In the genomic region with DNA sequence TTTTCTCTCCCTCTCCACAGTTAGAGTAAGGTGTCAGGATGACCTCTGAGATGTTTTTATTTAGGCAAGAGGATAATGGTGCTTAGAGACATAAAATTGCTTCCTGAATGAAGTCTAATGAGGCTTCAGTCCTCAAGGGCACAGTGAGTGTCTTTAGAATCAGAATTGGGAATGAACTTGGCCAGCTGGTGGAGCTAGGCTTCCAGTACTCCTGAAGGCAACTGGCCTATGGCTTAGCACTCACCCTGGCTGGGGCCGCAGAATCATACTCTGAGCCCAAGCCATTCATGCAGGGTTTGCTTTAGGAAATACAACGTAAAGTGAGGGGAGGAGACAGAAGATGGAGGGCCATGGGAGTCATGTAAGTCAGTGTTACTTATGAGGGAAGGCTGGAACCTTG, we compare ENCODE assay signal across 22 mouse cellular contexts.
A peak's percentile ranks its signal among the peaks of the same experiment; 100 is the strongest.
DNase-seq lines count a peak whose midpoint lies in the region; ATAC-seq lines count a peak whose summit lies in the region.
"Had no signal": no experiment of that assay in that cellular context is flagged by ENCODE, and none has a peak within 500 bp of the region (broad histone marks: within the 10 kb centered on the region; RNA-seq: fewer than 3 reads in every experiment).

No protein-coding gene starts in this region.

- H3K4me2 ChIP-seq in hindbrain, embryonic 15.5 days: no peak overlapping the region
- H3K4me2 ChIP-seq in hindbrain, embryonic 12.5 days (replicated peaks): no peak overlapping the region
- no peak overlapping the region for H3K4me2 ChIP-seq in midbrain, embryonic 14.5 days (ENCODE audit: low read length)
- no peak overlapping the region for H3K4me2 ChIP-seq in midbrain, embryonic 16.5 days (ENCODE audit: low read length)
- H3K4me2 ChIP-seq in neural tube, embryonic 15.5 days: no peak overlapping the region
- H3K4me2 ChIP-seq: heart, embryonic 11.5 days; limb, embryonic 13.5 days; liver, embryonic 12.5 days; midbrain, embryonic 15.5 days had no signal

- no peaks in the 10 kb centered on the region for H3K9me3 ChIP-seq in hindbrain, embryonic 15.5 days
- H3K9me3 ChIP-seq in hindbrain, embryonic 12.5 days (replicated peaks): no peaks in the 10 kb centered on the region
- no peaks in the 10 kb centered on the region for H3K9me3 ChIP-seq in midbrain, embryonic 14.5 days (ENCODE audit: control insufficient read depth, low read length)
- H3K9me3 ChIP-seq in midbrain, embryonic 16.5 days (replicated peaks; ENCODE audit: control insufficient read depth, low read length, poor library complexity, severe bottlenecking): no peaks in the 10 kb centered on the region
- no peaks in the 10 kb centered on the region for H3K9me3 ChIP-seq in neural tube, embryonic 15.5 days (replicated peaks)
- H3K9me3 ChIP-seq: limb, embryonic 13.5 days; liver, embryonic 12.5 days; midbrain, embryonic 15.5 days had no signal

- no peaks in the 10 kb centered on the region for H3K36me3 ChIP-seq in hindbrain, embryonic 15.5 days
- H3K36me3 ChIP-seq in hindbrain, embryonic 12.5 days: no peaks in the 10 kb centered on the region
- H3K36me3 ChIP-seq in midbrain, embryonic 14.5 days (ENCODE audit: control insufficient read depth, insufficient read depth, low read length): no peaks in the 10 kb centered on the region
- H3K36me3 ChIP-seq in midbrain, embryonic 16.5 days (ENCODE audit: control insufficient read depth, insufficient read depth, low read length): no peaks in the 10 kb centered on the region
- no peaks in the 10 kb centered on the region for H3K36me3 ChIP-seq in neural tube, embryonic 15.5 days
- H3K36me3 ChIP-seq: limb, embryonic 13.5 days; liver, embryonic 12.5 days; midbrain, embryonic 15.5 days had no signal

- DNase-seq in cerebellum, postnatal 10 days: peak; percentile 57
- DNase-seq in cerebellum, postnatal 4 days (ENCODE audit: low spot score in 2 of 2): no peak
- peak; percentile 43 for DNase-seq in midbrain, embryonic 14.5 days
- DNase-seq in thymus, postnatal 0 days (ENCODE audit: low spot score): no peak
- DNase-seq: adrenal gland, postnatal 14 days; cerebellum, adult 11 months; gastrocnemius, postnatal 10 days; kidney, adult 2 months; lung, adult 18-20 months; lung, postnatal 14 days; right cerebral cortex, postnatal 4 days; thymus, postnatal 36 days had no signal

- no peak overlapping the region for H3K4me3 ChIP-seq in hindbrain, embryonic 15.5 days
- no peak overlapping the region for H3K4me3 ChIP-seq in hindbrain, embryonic 12.5 days
- H3K4me3 ChIP-seq in midbrain, embryonic 14.5 days (replicated peaks; ENCODE audit: low read depth, low read length): no peak overlapping the region
- H3K4me3 ChIP-seq in midbrain, embryonic 16.5 days (ENCODE audit: low read depth, low read length): no peak overlapping the region
- no peak overlapping the region for H3K4me3 ChIP-seq in neural tube, embryonic 15.5 days (replicated peaks)
- H3K4me3 ChIP-seq: limb, embryonic 13.5 days; liver, embryonic 12.5 days; midbrain, embryonic 15.5 days had no signal

- H3K27me3 ChIP-seq in hindbrain, embryonic 15.5 days: no peaks in the 10 kb centered on the region
- no peaks in the 10 kb centered on the region for H3K27me3 ChIP-seq in hindbrain, embryonic 12.5 days
- no peaks in the 10 kb centered on the region for H3K27me3 ChIP-seq in midbrain, embryonic 14.5 days (ENCODE audit: control insufficient read depth, insufficient read depth, low read length)
- no peaks in the 10 kb centered on the region for H3K27me3 ChIP-seq in midbrain, embryonic 16.5 days (ENCODE audit: control insufficient read depth, insufficient read depth, low read depth, low read length)
- H3K27me3 ChIP-seq in neural tube, embryonic 15.5 days (replicated peaks): no peaks in the 10 kb centered on the region
- H3K27me3 ChIP-seq: midbrain, embryonic 15.5 days had no signal

- peaks cover 13% of the 10 kb centered on the region; the same call in 1 of the 2 replicates for H3K4me1 ChIP-seq in hindbrain, embryonic 15.5 days (replicated peaks)
- H3K4me1 ChIP-seq in hindbrain, embryonic 12.5 days: 0 out of 2 replicates have a peak, but pooled peaks cover 3% of the 10 kb centered on the region
- H3K4me1 ChIP-seq in midbrain, embryonic 14.5 days (ENCODE audit: control insufficient read depth, insufficient read depth, low read length): no peaks in the 10 kb centered on the region
- H3K4me1 ChIP-seq in midbrain, embryonic 16.5 days (ENCODE audit: control insufficient read depth, insufficient read depth, low read length): peaks cover 2% of the 10 kb centered on the region; the same call in 1 of the 2 replicates
- H3K4me1 ChIP-seq in neural tube, embryonic 15.5 days: peaks cover 22% of the 10 kb centered on the region
- H3K4me1 ChIP-seq: limb, embryonic 13.5 days; liver, embryonic 12.5 days had no signal

- H3K27ac ChIP-seq in hindbrain, embryonic 15.5 days (replicated peaks): peak overlapping the region; percentile 42; the same call in 1 of the 2 replicates
- no peak overlapping the region for H3K27ac ChIP-seq in hindbrain, embryonic 12.5 days
- no peak overlapping the region for H3K27ac ChIP-seq in midbrain, embryonic 14.5 days (replicated peaks; ENCODE audit: low read depth, low read length)
- H3K27ac ChIP-seq in midbrain, embryonic 16.5 days (ENCODE audit: low read length): no peak overlapping the region
- peak overlapping the region; percentile 18; the same call in 1 of the 2 replicates for H3K27ac ChIP-seq in neural tube, embryonic 15.5 days (replicated peaks)
- H3K27ac ChIP-seq: kidney, postnatal 0 days; limb, embryonic 13.5 days; liver, embryonic 12.5 days; midbrain, embryonic 15.5 days had no signal

- H3K9ac ChIP-seq in hindbrain, embryonic 15.5 days: no peak overlapping the region
- H3K9ac ChIP-seq in hindbrain, embryonic 12.5 days: no peak overlapping the region
- no peak overlapping the region for H3K9ac ChIP-seq in midbrain, embryonic 14.5 days (replicated peaks; ENCODE audit: low read length)
- H3K9ac ChIP-seq in midbrain, embryonic 16.5 days (ENCODE audit: low read depth, low read length): no peak overlapping the region
- H3K9ac ChIP-seq in neural tube, embryonic 15.5 days (replicated peaks): no peak overlapping the region
- H3K9ac ChIP-seq: limb, embryonic 13.5 days; liver, embryonic 12.5 days; midbrain, embryonic 15.5 days had no signal

- 53% methylated on average over 2 of the region's 2 CpGs for WGBS in hindbrain, embryonic 15.5 days
- WGBS in hindbrain, embryonic 12.5 days: 78% methylated on average over 2 of the region's 2 CpGs
- WGBS in midbrain, embryonic 14.5 days: 61% methylated on average over 2 of the region's 2 CpGs
- WGBS in midbrain, embryonic 16.5 days: 53% methylated on average over 2 of the region's 2 CpGs
- WGBS in neural tube, embryonic 15.5 days: 43% methylated on average over 2 of the region's 2 CpGs

- ATAC-seq in hindbrain, embryonic 15.5 days (ENCODE audit: low FRiP score, low read depth): no peak
- ATAC-seq in hindbrain, embryonic 12.5 days (ENCODE audit: low FRiP score): no peak
- ATAC-seq in midbrain, embryonic 14.5 days (ENCODE audit: low FRiP score, low TSS enrichment): no peak
- no peak for ATAC-seq in midbrain, embryonic 16.5 days
- no peak for ATAC-seq in neural tube, embryonic 15.5 days (ENCODE audit: low FRiP score)
- ATAC-seq: CD4-positive, CD25-positive, alpha-beta regulatory T cell, adult 4 months; liver, embryonic 12.5 days; midbrain, embryonic 15.5 days had no signal

Comparison
In these comparisons a context has a peak if more than half of its experiments do, and no peak if none do; other contexts are left out.
1. DNase-seq: peak in cerebellum, postnatal 10 days (2 of 2) and midbrain, embryonic 14.5 days (single experiment); none in cerebellum, postnatal 4 days (0 of 2) and thymus, postnatal 0 days (single experiment).
2. H3K27ac ChIP-seq: peak in hindbrain, embryonic 15.5 days (single experiment) and neural tube, embryonic 15.5 days (single experiment); none in hindbrain, embryonic 12.5 days (single experiment), midbrain, embryonic 14.5 days (single experiment) and midbrain, embryonic 16.5 days (single experiment).